ENCODE assay signal across 22 mouse cellular contexts in the genomic region with DNA sequence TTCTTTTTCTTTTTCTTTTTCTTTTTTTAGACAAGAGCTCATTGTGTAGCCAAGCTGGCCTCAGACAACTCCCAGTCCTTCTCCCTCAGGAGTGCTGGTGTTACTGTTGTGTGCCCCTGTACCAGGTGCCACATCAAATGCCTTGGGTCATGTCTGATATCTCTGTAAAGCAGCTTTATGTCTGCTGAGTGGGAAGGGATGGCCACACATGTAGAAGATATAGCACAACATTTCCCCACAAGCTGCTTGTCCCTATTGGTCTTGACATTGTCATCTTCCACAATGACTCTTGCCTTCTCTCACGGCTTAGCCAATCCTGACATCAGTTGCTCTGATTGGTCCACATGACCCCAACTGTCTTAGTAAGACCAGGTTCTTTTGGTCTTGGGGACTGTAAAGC. TPM values are rescaled to one million over a fixed set of nuclear protein-coding genes. Genes with fewer than 3 reads are reported as not detected.
DNase-seq lines count a peak whose midpoint lies in the region; ATAC-seq and TF ChIP-seq lines count a peak whose summit lies in the region.
"Had no signal": no experiment of that assay in that cellular context is flagged by ENCODE, and none has a peak within 500 bp of the region (broad histone marks: within the 10 kb centered on the region; RNA-seq: fewer than 3 reads in every experiment).

No protein-coding gene starts in this region.

- DNase-seq in liver, embryonic 13.5 days: peak; percentile 34
- DNase-seq in liver, postnatal 0 days: no peak
- no peak for DNase-seq in thymus, postnatal 25 days
- no peak for DNase-seq in thymus, postnatal 10 days (ENCODE audit: low spot score in 2 of 2)
- DNase-seq in right cerebral cortex, adult 18-20 months: no peak
- DNase-seq: adrenal gland, adult 8-10 months; cerebellum, adult 11 months; cerebellum, adult 8-10 months; cerebellum, postnatal 25 days; gastrocnemius, postnatal 10 days; heart, adult 18-20 months; heart, postnatal 10 days; heart, postnatal 4 days had no signal

- peaks cover 1% of the 10 kb centered on the region for H3K36me3 ChIP-seq in megakaryocyte, embryonic 14.5 days (replicated peaks; ENCODE audit: low read length)
- no peaks in the 10 kb centered on the region for H3K36me3 ChIP-seq in liver, embryonic 13.5 days
- H3K36me3 ChIP-seq in liver, postnatal 0 days (replicated peaks; ENCODE audit: insufficient read depth, low read length): no peaks in the 10 kb centered on the region
- H3K36me3 ChIP-seq: forebrain, embryonic 15.5 days; heart, embryonic 10.5 days; hindbrain, embryonic 12.5 days had no signal

- no peak for ATAC-seq in megakaryocyte, adult 5-6 weeks (ENCODE audit: poor library complexity, severe bottlenecking)
- peak; percentile 50 for ATAC-seq in liver, embryonic 13.5 days (ENCODE audit: low read depth)
- peak; percentile 48 for ATAC-seq in liver, postnatal 0 days
- ATAC-seq: forebrain, embryonic 15.5 days; hindbrain, embryonic 16.5 days had no signal

- H3K4me1 ChIP-seq in megakaryocyte, embryonic 14.5 days: peaks cover 58% of the 10 kb centered on the region
- peaks cover 80% of the 10 kb centered on the region for H3K4me1 ChIP-seq in liver, embryonic 13.5 days (replicated peaks)
- peaks cover 28% of the 10 kb centered on the region for H3K4me1 ChIP-seq in liver, postnatal 0 days (ENCODE audit: insufficient read depth)

- no peak overlapping the region for H3K4me2 ChIP-seq in liver, embryonic 13.5 days
- no peak overlapping the region for H3K4me2 ChIP-seq in liver, postnatal 0 days (ENCODE audit: low read depth, low read length)
- H3K4me2 ChIP-seq: forebrain, embryonic 15.5 days; hindbrain, embryonic 12.5 days had no signal

- H3K9me3 ChIP-seq in megakaryocyte, embryonic 14.5 days: no peaks in the 10 kb centered on the region
- no peaks in the 10 kb centered on the region for H3K9me3 ChIP-seq in liver, embryonic 13.5 days (replicated peaks)
- no peaks in the 10 kb centered on the region for H3K9me3 ChIP-seq in liver, postnatal 0 days (ENCODE audit: low read length)
- H3K9me3 ChIP-seq: embryonic facial prominence, embryonic 10.5 days; forebrain, embryonic 15.5 days; heart, embryonic 10.5 days; hindbrain, embryonic 12.5 days had no signal

- H3K4me3 ChIP-seq in megakaryocyte, embryonic 14.5 days (replicated peaks): peak overlapping the region; percentile 38
- H3K4me3 ChIP-seq in liver, embryonic 13.5 days (replicated peaks): no peak overlapping the region
- no peak overlapping the region for H3K4me3 ChIP-seq in liver, postnatal 0 days (ENCODE audit: low read depth, low read length)
- H3K4me3 ChIP-seq: embryonic facial prominence, embryonic 10.5 days; erythroblast, embryonic 14.5 days; forebrain, embryonic 15.5 days; heart, embryonic 10.5 days; hindbrain, embryonic 12.5 days had no signal

- TF ChIP-seq EP300 in liver, postnatal 0 days (IDR thresholded peaks at IDR 0.05; ENCODE audit: low read depth): peak; percentile 50

- 45% methylated on average over 1 of the region's 1 CpGs for WGBS in liver, embryonic 13.5 days (ENCODE audit: insufficient replicate concordance)
- WGBS in liver, postnatal 0 days (ENCODE audit: insufficient replicate concordance): 73% methylated on average over 1 of the region's 1 CpGs

- no peak for TF ChIP-seq CTCF in liver, postnatal 0 days (IDR thresholded peaks at IDR 0.05; ENCODE audit: low read depth)

- peak overlapping the region; percentile 28; the same call in 1 of the 2 replicates for H3K9ac ChIP-seq in liver, embryonic 13.5 days
- no peak overlapping the region for H3K9ac ChIP-seq in liver, postnatal 0 days (replicated peaks)
- H3K9ac ChIP-seq: forebrain, embryonic 15.5 days; hindbrain, embryonic 12.5 days had no signal

- peak overlapping the region; percentile 64 for H3K27ac ChIP-seq in liver, embryonic 13.5 days
- H3K27ac ChIP-seq in liver, postnatal 0 days (ENCODE audit: low read depth): no peak overlapping the region; the same call in 1 of the 2 replicates
- H3K27ac ChIP-seq: embryonic facial prominence, embryonic 10.5 days; forebrain, embryonic 15.5 days; heart, embryonic 10.5 days; hindbrain, embryonic 12.5 days had no signal

- peaks cover 3% of the 10 kb centered on the region for H3K27me3 ChIP-seq in megakaryocyte, embryonic 14.5 days (replicated peaks)
- H3K27me3 ChIP-seq in liver, embryonic 13.5 days: no peaks in the 10 kb centered on the region
- H3K27me3 ChIP-seq in liver, postnatal 0 days (ENCODE audit: insufficient read depth, low read length): no peaks in the 10 kb centered on the region
- H3K27me3 ChIP-seq: CH12.LX; forebrain, embryonic 15.5 days; hindbrain, embryonic 12.5 days had no signal

RNA-seq across cellular contexts. Expression of gene Mboat2, which starts 45.2 kb away (rescaled TPM):
- polyA plus RNA-seq in megakaryocyte, embryonic 14.5 days (2012; ENCODE audit: insufficient read depth, low replicate concordance): 1.6 and 3.3 TPM in 2 replicates
- total RNA-seq in megakaryocyte, adult 5-6 weeks (2015): 0.18 and 1.2 TPM in 2 replicates
- total RNA-seq in megakaryocyte, adult 5-6 weeks (2017): 1.1 and 1.4 TPM in 2 replicates
- 5.3 and 5.9 TPM in 2 replicates for polyA plus RNA-seq in liver, embryonic 13.5 days (2015; fragmentation: Nextera tagmentation; extraction: Ambion mirVana)
- 1.9 and 2.0 TPM in 2 replicates for polyA plus RNA-seq in liver, postnatal 0 days (2015; fragmentation: Nextera tagmentation; extraction: Ambion mirVana)
